Mouse (Mus musculus): ENCODE measurements around the gene Psors1c2.

- no peak for TF ChIP-seq POLR2A (IDR thresholded peaks at IDR 0.05; ENCODE audit: borderline replicate concordance, extremely low read depth, insufficient read depth, insufficient read length, poor library complexity, severe bottlenecking)
- no peak for TF ChIP-seq CTCF (IDR thresholded peaks at IDR 0.05; ENCODE audit: borderline replicate concordance, extremely low read depth, insufficient read depth, insufficient read length)
Observed at GRCm38 (mm10) chr17:35524354-35524753, 8.6 kb upstream of the Psors1c2 start.

All from brain, embryonic 14.5 days (tissue).